12 mouse cellular contexts compared by ENCODE assay signal in the genomic region with DNA sequence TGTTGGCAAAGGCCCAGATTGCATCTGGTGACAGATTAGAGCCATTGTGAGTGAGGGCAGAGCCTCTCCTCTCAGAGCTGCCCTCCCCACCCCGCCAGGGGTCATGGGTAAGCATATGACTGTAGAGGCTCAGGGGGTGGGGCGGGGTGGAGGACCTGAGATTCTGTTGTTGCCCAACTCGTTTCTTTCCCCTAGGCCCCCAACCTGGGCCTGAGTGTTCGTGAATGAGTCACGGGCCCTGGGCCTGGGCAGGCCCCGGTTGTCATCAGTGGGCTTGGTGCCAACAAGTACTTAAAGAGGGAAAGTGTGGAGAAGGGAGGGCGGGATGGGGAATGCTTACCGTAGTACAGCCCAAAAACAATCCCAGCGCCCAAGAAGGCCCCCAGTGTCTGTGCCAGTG. TPM values are rescaled to one million over a fixed set of nuclear protein-coding genes. Genes with fewer than 3 reads are reported as not detected.
A peak's percentile ranks its signal among the peaks of the same experiment; 100 is the strongest.
DNase-seq lines count a peak whose midpoint lies in the region; ATAC-seq and TF ChIP-seq lines count a peak whose summit lies in the region.
"Had no signal": no experiment of that assay in that cellular context is flagged by ENCODE, and none has a peak within 500 bp of the region (broad histone marks: within the 10 kb centered on the region; RNA-seq: fewer than 3 reads in every experiment).

No protein-coding gene starts in this region.

- DNase-seq in heart, postnatal 0 days (ENCODE audit: low spot score): peak; percentile 49
- no peak for DNase-seq in heart, adult 11 months
- peak; percentile 95 for DNase-seq in NIH3T3 (ENCODE audit: low read depth)
- DNase-seq in stomach, postnatal 0 days (ENCODE audit: low spot score): peak; percentile 91
- no peak for DNase-seq in left cerebral cortex, postnatal 10 days (ENCODE audit: extremely low spot score in 1 of 2, low spot score in 2 of 2)
- no peak for DNase-seq in kidney, adult 18-20 months
- no peak for DNase-seq in cerebellum, adult 18-20 months
- DNase-seq: forebrain, postnatal 0 days; liver had no signal

- H3K36me3 ChIP-seq in heart, postnatal 0 days (replicated peaks; ENCODE audit: control insufficient read depth, insufficient read depth, low read length): no peaks in the 10 kb centered on the region
- H3K36me3 ChIP-seq in limb, embryonic 15.5 days: no peaks in the 10 kb centered on the region
- no peaks in the 10 kb centered on the region for H3K36me3 ChIP-seq in stomach, postnatal 0 days (ENCODE audit: control insufficient read depth, insufficient read depth, low read length)

- peak; percentile 54 for ATAC-seq in heart, postnatal 0 days (ENCODE audit: insufficient read depth, low read depth)
- ATAC-seq in limb, embryonic 15.5 days (ENCODE audit: insufficient number of reproducible peaks, low FRiP score, low TSS enrichment, low read depth): no peak
- peak; percentile 83 for ATAC-seq in stomach, postnatal 0 days (ENCODE audit: low FRiP score, low TSS enrichment)
- ATAC-seq: forebrain, postnatal 0 days had no signal

- peaks cover 23% of the 10 kb centered on the region for H3K4me1 ChIP-seq in heart, postnatal 0 days (ENCODE audit: control insufficient read depth, insufficient read depth)
- peaks cover 44% of the 10 kb centered on the region for H3K4me1 ChIP-seq in limb, embryonic 15.5 days
- H3K4me1 ChIP-seq in stomach, postnatal 0 days (replicated peaks; ENCODE audit: control insufficient read depth, insufficient read depth): 0 out of 2 replicates have a peak, but pooled peaks cover 2% of the 10 kb centered on the region

- H3K27me3 ChIP-seq in heart, postnatal 0 days (ENCODE audit: control insufficient read depth, insufficient read depth, low read length): peaks cover 23% of the 10 kb centered on the region
- peaks cover 25% of the 10 kb centered on the region for H3K27me3 ChIP-seq in limb, embryonic 15.5 days
- no peaks in the 10 kb centered on the region for H3K27me3 ChIP-seq in stomach, postnatal 0 days (ENCODE audit: control insufficient read depth, insufficient read depth, low read length)

- 26% methylated on average over 9 of the region's 9 CpGs for WGBS in heart, postnatal 0 days
- 58% methylated on average over 9 of the region's 9 CpGs for WGBS in limb, embryonic 15.5 days
- 34% methylated on average over 9 of the region's 9 CpGs for WGBS in stomach, postnatal 0 days

- no peak overlapping the region for H3K4me2 ChIP-seq in heart, postnatal 0 days (ENCODE audit: low read depth, low read length)
- no peak overlapping the region for H3K4me2 ChIP-seq in limb, embryonic 15.5 days
- H3K4me2 ChIP-seq in stomach, postnatal 0 days (replicated peaks; ENCODE audit: low read depth): peak overlapping the region; percentile 82; the same call in 1 of the 2 replicates

- H3K27ac ChIP-seq in heart, postnatal 0 days (ENCODE audit: low read depth): no peak overlapping the region
- H3K27ac ChIP-seq in limb, embryonic 15.5 days: peak overlapping the region; percentile 43; the same call in 1 of the 2 replicates
- H3K27ac ChIP-seq in stomach, postnatal 0 days (replicated peaks): peak overlapping the region; percentile 80

- TF ChIP-seq CTCF in heart, postnatal 0 days (IDR thresholded peaks at IDR 0.05; ENCODE audit: low read depth): no peak
- TF ChIP-seq CTCF in stomach, postnatal 0 days (IDR thresholded peaks at IDR 0.05; ENCODE audit: low read depth): no peak

- no peak for TF ChIP-seq EP300 in heart, postnatal 0 days (IDR thresholded peaks at IDR 0.05; ENCODE audit: low read depth)
- peak; percentile 86 for TF ChIP-seq EP300 in stomach, postnatal 0 days (optimal IDR thresholded peaks at IDR 0.05)

- no peaks in the 10 kb centered on the region for H3K9me3 ChIP-seq in heart, postnatal 0 days (replicated peaks; ENCODE audit: control insufficient read depth, low read length)
- no peaks in the 10 kb centered on the region for H3K9me3 ChIP-seq in limb, embryonic 15.5 days
- no peaks in the 10 kb centered on the region for H3K9me3 ChIP-seq in stomach, postnatal 0 days (ENCODE audit: control insufficient read depth, low read length)

- intact Hi-C loops in left cerebral cortex, postnatal 10 days (cut with DNase I): no loop called here

- no peak overlapping the region for H3K4me3 ChIP-seq in heart, postnatal 0 days (ENCODE audit: low read depth, low read length)
- H3K4me3 ChIP-seq in limb, embryonic 15.5 days: no peak overlapping the region
- H3K4me3 ChIP-seq in stomach, postnatal 0 days (ENCODE audit: low read depth, low read length): no peak overlapping the region

- no peak overlapping the region for H3K9ac ChIP-seq in heart, postnatal 0 days (replicated peaks; ENCODE audit: low read depth, low read length)
- no peak overlapping the region for H3K9ac ChIP-seq in limb, embryonic 15.5 days
- no peak overlapping the region for H3K9ac ChIP-seq in stomach, postnatal 0 days (ENCODE audit: low read length)
- H3K9ac ChIP-seq: forebrain, postnatal 0 days had no signal

RNA-seq across cellular contexts. Expression of a gene that starts 3.6 kb away (rescaled TPM):
- total RNA-seq in heart, postnatal 0 days (2014; rRNA removed; ENCODE audit: low replicate concordance): 0.54 and 6.3 TPM in 2 replicates
- 0.19 and 0.36 TPM in 2 replicates for polyA plus RNA-seq in heart, postnatal 0 days (2015; fragmentation: Nextera tagmentation; extraction: Ambion mirVana)
- 82.8 and 104 TPM in 2 replicates for polyA plus RNA-seq in limb, embryonic 15.5 days (2015; fragmentation: Nextera tagmentation; extraction: Ambion mirVana)
- 202 and 227 TPM in 2 replicates for polyA plus RNA-seq in stomach, postnatal 0 days (2015; fragmentation: Nextera tagmentation; extraction: Ambion mirVana)
- total RNA-seq in left cerebral cortex, postnatal 10 days (2021): not detected
- total RNA-seq: forebrain, postnatal 0 days; layer of hippocampus, adult 18-20 months had no signal

RNA-seq across cellular contexts. Expression of a gene that starts 29.9 kb away (rescaled TPM):
- 15.0 and 39.8 TPM in 2 replicates for total RNA-seq in heart, postnatal 0 days (2014; rRNA removed; ENCODE audit: low replicate concordance)
- 6.6 and 7.3 TPM in 2 replicates for polyA plus RNA-seq in heart, postnatal 0 days (2015; fragmentation: Nextera tagmentation; extraction: Ambion mirVana)
- 26.5 and 27.1 TPM in 2 replicates for polyA plus RNA-seq in limb, embryonic 15.5 days (2015; fragmentation: Nextera tagmentation; extraction: Ambion mirVana)
- 9.5 and 10.9 TPM in 2 replicates for polyA plus RNA-seq in stomach, postnatal 0 days (2015; fragmentation: Nextera tagmentation; extraction: Ambion mirVana)
- total RNA-seq in left cerebral cortex, postnatal 10 days (2021): 10 to 100 TPM; 83.6 to 88.4 TPM

RNA-seq across cellular contexts. Expression of a gene that starts 41.2 kb away (rescaled TPM):
- total RNA-seq in heart, postnatal 0 days (2014; rRNA removed; ENCODE audit: low replicate concordance): 43.7 and 48.9 TPM in 2 replicates
- 60.9 and 69.7 TPM in 2 replicates for polyA plus RNA-seq in heart, postnatal 0 days (2015; fragmentation: Nextera tagmentation; extraction: Ambion mirVana)
- polyA plus RNA-seq in limb, embryonic 15.5 days (2015; fragmentation: Nextera tagmentation; extraction: Ambion mirVana): 71.2 and 75.0 TPM in 2 replicates
- 76.3 and 89.0 TPM in 2 replicates for polyA plus RNA-seq in stomach, postnatal 0 days (2015; fragmentation: Nextera tagmentation; extraction: Ambion mirVana)
- total RNA-seq in left cerebral cortex, postnatal 10 days (2021): 10 to 100 TPM; 91.3 to 93.6 TPM

RNA-seq across cellular contexts. Expression of a gene that starts 46.4 kb away (rescaled TPM):
- 8.9 and 20.6 TPM in 2 replicates for total RNA-seq in heart, postnatal 0 days (2014; rRNA removed; ENCODE audit: low replicate concordance)
- polyA plus RNA-seq in heart, postnatal 0 days (2015; fragmentation: Nextera tagmentation; extraction: Ambion mirVana): 10.0 and 10.8 TPM in 2 replicates
- polyA plus RNA-seq in limb, embryonic 15.5 days (2015; fragmentation: Nextera tagmentation; extraction: Ambion mirVana): 0.24 and 0.55 TPM in 2 replicates
- 0.39 and 0.47 TPM in 2 replicates for polyA plus RNA-seq in stomach, postnatal 0 days (2015; fragmentation: Nextera tagmentation; extraction: Ambion mirVana)
- total RNA-seq in left cerebral cortex, postnatal 10 days (2021): not detected
- total RNA-seq: forebrain, postnatal 0 days; midbrain, postnatal 0 days had no signal
- polyA plus RNA-seq: forebrain, postnatal 0 days; midbrain, postnatal 0 days had no signal

Comparison
In these comparisons a context has a peak if more than half of its experiments do, and no peak if none do; other contexts are left out.
1. DNase-seq: peak in heart, postnatal 0 days (single experiment), NIH3T3 (single experiment) and stomach, postnatal 0 days (single experiment); none in heart, adult 11 months (single experiment), left cerebral cortex, postnatal 10 days (0 of 2), kidney, adult 18-20 months (single experiment) and cerebellum, adult 18-20 months (0 of 2).
2. RNA of a gene that starts 3.6 kb away (polyA plus RNA-seq): 202 to 227 TPM in stomach, postnatal 0 days and 82.8 to 104 TPM in limb, embryonic 15.5 days; 0.19 to 0.36 TPM in heart, postnatal 0 days; every median in the first group is over 10 times any median in the second.